Mouse (Mus musculus) erythroid progenitor cell, adult 5-6 weeks (primary cell): ENCODE results near the gene Tmem47. TPM values are rescaled to one million over a fixed set of nuclear protein-coding genes. Genes with fewer than 3 reads are reported as not detected.

ENCODE experiments used
- ATAC-seq: replicated peaks from 2 replicates; pipeline ENCODE4 v1.8.0; 2016; ENCODE audit warnings: moderate number of reproducible peaks, mild to moderate bottlenecking, moderate TSS enrichment, inconsistent platforms; ENCODE audit not compliant: poor library complexity, low FRiP score, severe bottlenecking
- total RNA-seq, 2 experiments: library from RNA; stranded (forward) in 1 of 2; stranded (reverse) in 1 of 2; fragments of 150-400 nt in 1 of 2; fragments of 186-747, 209-891 nt in 1 of 2; gene quantifications; 2 replicates each; pipeline versions ENCODE4 v1.2.3 to v1.2.4; 2015 to 2017; ENCODE audit warnings: low replicate concordance in 2 of 2

Gene Tmem47
- not detected in 2 replicates for total RNA-seq (2015; ENCODE audit: low replicate concordance)
- total RNA-seq (2017; ENCODE audit: low replicate concordance): not detected in 2 replicates

GRCm38 (mm10) chrX:81070210-81070803 is at the start of gene Tmem47:
Tmem47 (plus strand) TSS chrX:81070698.
- ATAC-seq: no peak

- no peak for ATAC-seq
These were observed 435 bp downstream of the Tmem47 start for GRCm38 (mm10) chrX:81070804-81071461.

GRCm38 (mm10) chrX:81071746-81072640 is 1.5 kb downstream of the Tmem47 start:
- ATAC-seq: no peak

- no peak for ATAC-seq
These were observed 2.2 kb downstream of the Tmem47 start for GRCm38 (mm10) chrX:81072651-81073050.

- no peak for ATAC-seq
These were observed 3.3 kb downstream of the Tmem47 start for GRCm38 (mm10) chrX:81073834-81074233.

GRCm38 (mm10) chrX:81078522-81078921 is 8.0 kb downstream of the Tmem47 start:
- no peak for ATAC-seq

- ATAC-seq: no peak
These were observed 10.5 kb downstream of the Tmem47 start for GRCm38 (mm10) chrX:81080996-81081395.

- no peak for ATAC-seq
These were observed 14.7 kb downstream of the Tmem47 start for GRCm38 (mm10) chrX:81085025-81085752.

- no peak for ATAC-seq
These were observed 76.9 kb downstream of the Tmem47 start for GRCm38 (mm10) chrX:81147416-81147815.
